Mouse (Mus musculus) v-Abl transformed pro-B cells (cell line): ENCODE measurements at regions not wholly inside any gene's neighbourhood (a gene's known extent, or its start where the extent isn't known, plus 50 kb on each side); places are given as distances from the start of the nearest gene placed in this dataset.
"Not testable (repeated sequence)": the region's sequence is repeated elsewhere in the genome, so short reads cannot be mapped to it uniquely, and the experiment has no call there.

Source experiments
- in situ Hi-C, 2 experiments: fragments of 400-800 bp; cut with MboI; formaldehyde crosslinking; loops; one replicate each; pipeline ENCODE4 v1.15.1; 2025; ENCODE audit not compliant: unreplicated experiment in 2 of 2

GRCm38 (mm10) chr7:137618406-137619133 is 181.2 kb downstream of the Glrx3 start:
- in situ Hi-C loops, result no loop called here

GRCm38 (mm10) chr7:137619286-137619789 is 181.9 kb downstream of the Glrx3 start:
- in situ Hi-C loops, result no loop called here

GRCm38 (mm10) chr7:137628266-137628665 is 190.9 kb downstream of the Glrx3 start:
- in situ Hi-C loops, result no loop called here

GRCm38 (mm10) chr7:137629540-137629939 is 192.1 kb downstream of the Glrx3 start:
- in situ Hi-C loops, result no loop called here

- in situ Hi-C loops, result no loop called here
These were observed 211.2 kb downstream of the Glrx3 start for GRCm38 (mm10) chr7:137648621-137649020.

GRCm38 (mm10) chr7:137649650-137650049 is 212.2 kb downstream of the Glrx3 start:
- in situ Hi-C loops, result no loop called here

- in situ Hi-C loops, result no loop called here
These were observed 216.4 kb downstream of the Glrx3 start for GRCm38 (mm10) chr7:137653837-137654236.

- in situ Hi-C loops, result no loop called here
These were observed 229.8 kb downstream of the Glrx3 start for GRCm38 (mm10) chr7:137667165-137667564.

GRCm38 (mm10) chr7:137671156-137671555 is 233.7 kb downstream of the Glrx3 start:
- in situ Hi-C loops, result no loop called here

GRCm38 (mm10) chr7:137674596-137674995 is 237.2 kb downstream of the Glrx3 start:
- in situ Hi-C loops, result no loop called here

- in situ Hi-C loops, result no loop called here
These were observed 238.0 kb downstream of the Glrx3 start for GRCm38 (mm10) chr7:137675381-137675780.

GRCm38 (mm10) chr7:137684826-137685225 is 247.4 kb downstream of the Glrx3 start:
- in situ Hi-C loops, result no loop called here

GRCm38 (mm10) chr7:137685320-137685719 is 247.9 kb downstream of the Glrx3 start:
- in situ Hi-C loops, result no loop called here

- in situ Hi-C loops, result no loop called here
These were observed 259.4 kb downstream of the Glrx3 start for GRCm38 (mm10) chr7:137696831-137697230.

- in situ Hi-C loops, result not testable (repeated sequence)
These were observed 261.1 kb downstream of the Glrx3 start for GRCm38 (mm10) chr7:137698501-137698900.

- in situ Hi-C loops, result no loop called here
These were observed 275.4 kb downstream of the Glrx3 start for GRCm38 (mm10) chr7:137712862-137713261.

GRCm38 (mm10) chr7:137713856-137714255 is 276.4 kb downstream of the Glrx3 start:
- in situ Hi-C loops, result no loop called here

- in situ Hi-C loops, result no loop called here
These were observed 277.0 kb downstream of the Glrx3 start for GRCm38 (mm10) chr7:137714318-137714962.

GRCm38 (mm10) chr7:137715126-137715900 is 277.9 kb downstream of the Glrx3 start:
- in situ Hi-C loops, result no loop called here

GRCm38 (mm10) chr7:137723361-137724040 is 286.1 kb downstream of the Glrx3 start:
- in situ Hi-C loops, result no loop called here

- in situ Hi-C loops, result no loop called here
These were observed 288.6 kb downstream of the Glrx3 start for GRCm38 (mm10) chr7:137726031-137726430.
